Mouse (Mus musculus): ENCODE results near the gene Vcpkmt.
A peak's percentile ranks its signal among the peaks of the same experiment; 100 is the strongest.
"Not testable (repeated sequence)": the region's sequence is repeated elsewhere in the genome, so short reads cannot be mapped to it uniquely, and the experiment has no call there.

The Vcpkmt gene

GRCm38 (mm10) chr12:69582613-69583269 lies at the start of gene Vcpkmt:
Vcpkmt (minus strand) TSS chr12:69583028.
- peak; percentile 90 for DNase-seq (ENCODE audit: low spot score)

- not testable (repeated sequence) for DNase-seq (ENCODE audit: low spot score)
Measured at GRCm38 (mm10) chr12:69618590-69618989, 35.8 kb upstream of the Vcpkmt start.

- DNase-seq (ENCODE audit: low spot score), result no peak
Measured at GRCm38 (mm10) chr12:69604367-69604766, 21.5 kb upstream of the Vcpkmt start.

- DNase-seq (ENCODE audit: low spot score), result no peak
Measured at GRCm38 (mm10) chr12:69597446-69597845, 14.6 kb upstream of the Vcpkmt start.

- no peak for DNase-seq (ENCODE audit: low spot score)
Measured at GRCm38 (mm10) chr12:69593130-69593529, 10.3 kb upstream of the Vcpkmt start.

GRCm38 (mm10) chr12:69583270-69583629 lies 422 bp upstream of the Vcpkmt start:
- DNase-seq (ENCODE audit: low spot score), result no peak

- peak; percentile 9 for DNase-seq (ENCODE audit: low spot score)
Measured at GRCm38 (mm10) chr12:69582216-69582612, 614 bp downstream of the Vcpkmt start.

- no peak for DNase-seq (ENCODE audit: low spot score)
Measured at GRCm38 (mm10) chr12:69579623-69580022, 3.2 kb downstream of the Vcpkmt start.

- no peak for DNase-seq (ENCODE audit: low spot score)
Measured at GRCm38 (mm10) chr12:69576120-69576627, 6.7 kb downstream of the Vcpkmt start.

- DNase-seq (ENCODE audit: low spot score), result peak; percentile 96
Measured at GRCm38 (mm10) chr12:69573916-69574881, 8.6 kb downstream of the Vcpkmt start.

- DNase-seq (ENCODE audit: low spot score), result no peak
Measured at GRCm38 (mm10) chr12:69573271-69573670, 9.6 kb downstream of the Vcpkmt start.

GRCm38 (mm10) chr12:69569926-69570325 lies 12.9 kb downstream of the Vcpkmt start:
- DNase-seq (ENCODE audit: low spot score), result no peak

- no peak for DNase-seq (ENCODE audit: low spot score)
Measured at GRCm38 (mm10) chr12:69568266-69568665, 14.6 kb downstream of the Vcpkmt start.

- DNase-seq (ENCODE audit: low spot score), result not testable (repeated sequence)
Measured at GRCm38 (mm10) chr12:69561006-69561405, 21.8 kb downstream of the Vcpkmt start.

- peak; percentile 25 for DNase-seq (ENCODE audit: low spot score)
Measured at GRCm38 (mm10) chr12:69556221-69556861, 26.5 kb downstream of the Vcpkmt start.

- DNase-seq (ENCODE audit: low spot score), result no peak
Measured at GRCm38 (mm10) chr12:69545456-69546178, 37.2 kb downstream of the Vcpkmt start.

GRCm38 (mm10) chr12:69544994-69545393 lies 37.8 kb downstream of the Vcpkmt start:
- no peak for DNase-seq (ENCODE audit: low spot score)

- no peak for DNase-seq (ENCODE audit: low spot score)
Measured at GRCm38 (mm10) chr12:69544562-69544961, 38.3 kb downstream of the Vcpkmt start.

- DNase-seq (ENCODE audit: low spot score), result no peak
Measured at GRCm38 (mm10) chr12:69542376-69542775, 40.5 kb downstream of the Vcpkmt start.

- no peak for DNase-seq (ENCODE audit: low spot score)
Measured at GRCm38 (mm10) chr12:69541663-69542062, 41.2 kb downstream of the Vcpkmt start.

- no peak for DNase-seq (ENCODE audit: low spot score)
Measured at GRCm38 (mm10) chr12:69539353-69539752, 43.5 kb downstream of the Vcpkmt start.
